Mouse (Mus musculus): ENCODE results near the gene Tpd52l2. TPM values are rescaled to one million over a fixed set of nuclear protein-coding genes. Genes with fewer than 3 reads are reported as not detected.
A peak's percentile ranks its signal among the peaks of the same experiment; 100 is the strongest.

The Tpd52l2 gene
- polyA plus RNA-seq, 1 experiment from 2014 or later, result 144 TPM

DNA sequence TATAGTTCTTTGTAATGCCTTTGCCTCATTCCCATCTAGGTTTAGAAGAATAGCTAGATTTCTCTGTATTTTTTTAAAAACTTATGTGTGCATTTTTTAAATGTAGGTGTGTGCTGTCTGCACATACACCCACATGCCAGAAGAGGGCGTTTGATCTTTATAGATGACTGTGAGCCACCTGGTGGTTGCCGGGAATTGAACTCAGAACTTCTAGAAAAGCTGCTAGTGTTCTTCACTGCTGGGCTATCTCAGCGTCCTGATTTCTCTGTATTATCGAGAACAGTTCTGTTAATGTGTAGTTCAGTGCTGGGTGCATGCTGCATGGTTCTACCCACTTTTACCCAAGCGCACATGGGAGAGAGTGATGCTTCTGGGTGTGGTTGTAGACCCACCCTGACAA lies 25.9 kb downstream of the Tpd52l2 start:
- peaks cover 22% of the 10 kb centered on the region; the same call in 1 of the 2 replicates for H3K4me1 ChIP-seq (replicated peaks; ENCODE audit: insufficient read depth, low read length)
- peak; percentile 75 for TF ChIP-seq CTCF (IDR thresholded peaks at IDR 0.05; ENCODE audit: low read depth)
- no peaks in the 10 kb centered on the region for H3K27me3 ChIP-seq (ENCODE audit: insufficient read depth, low read length)
- H3K4me2 ChIP-seq (ENCODE audit: low read length), result peak overlapping the region; percentile 7; the same call in 1 of the 2 replicates
- H3K9me3 ChIP-seq (replicated peaks; ENCODE audit: low read length), result no peaks in the 10 kb centered on the region
- H3K36me3 ChIP-seq (ENCODE audit: insufficient read depth, low read length), result no peaks in the 10 kb centered on the region
- H3K4me3 ChIP-seq (replicated peaks; ENCODE audit: low read depth, low read length), result no peak overlapping the region
- peak; percentile 38 for DNase-seq (ENCODE audit: low spot score)
- H3K27ac ChIP-seq, result no peak overlapping the region
- H3K9ac ChIP-seq (ENCODE audit: low read depth, low read length), result no peak overlapping the region
- 69% methylated on average over 5 of the region's 5 CpGs for WGBS
- ATAC-seq (replicated peaks; ENCODE audit: low FRiP score, low read depth), result no peak

DNA sequence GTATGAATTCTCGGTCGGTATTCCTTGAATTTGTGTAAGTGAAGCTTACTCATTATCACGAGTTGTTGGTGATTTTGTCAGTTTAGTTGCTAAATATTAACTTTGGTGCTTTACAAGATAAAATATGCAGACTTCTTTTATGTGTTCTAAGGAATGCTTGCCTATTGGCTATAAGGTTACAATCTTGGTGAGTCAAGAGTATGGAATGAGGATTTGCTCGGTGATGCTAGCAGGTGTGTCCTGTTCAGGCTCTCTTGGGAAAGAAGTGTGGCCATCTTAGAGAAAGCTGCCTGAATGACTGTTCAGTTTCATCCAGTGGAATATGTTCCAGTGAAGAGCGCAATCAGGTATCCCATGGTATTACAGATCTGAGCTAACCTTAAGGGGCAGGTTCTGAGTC lies 28.6 kb downstream of the Tpd52l2 start:
- ATAC-seq (replicated peaks; ENCODE audit: low FRiP score, low read depth) (peak; percentile 82), DNase-seq (ENCODE audit: low spot score) (peak; percentile 31)
- 66% methylated on average over 5 of the region's 5 CpGs for WGBS
- H3K27me3 ChIP-seq (ENCODE audit: insufficient read depth, low read length), result no peaks in the 10 kb centered on the region
- H3K4me1 ChIP-seq (replicated peaks; ENCODE audit: insufficient read depth, low read length), result peaks cover 15% of the 10 kb centered on the region; the same call in 1 of the 2 replicates
- no peak overlapping the region for H3K9ac ChIP-seq (ENCODE audit: low read depth, low read length)
- peak overlapping the region; percentile 80 for H3K27ac ChIP-seq
- H3K36me3 ChIP-seq (ENCODE audit: insufficient read depth, low read length), result 0 out of 2 replicates have a peak, but pooled peaks cover 4% of the 10 kb centered on the region
- TF ChIP-seq CTCF (IDR thresholded peaks at IDR 0.05; ENCODE audit: low read depth), result no peak
- no peak overlapping the region for H3K4me3 ChIP-seq (replicated peaks; ENCODE audit: low read depth, low read length)
- H3K4me2 ChIP-seq (ENCODE audit: low read length), result no peak overlapping the region
- H3K9me3 ChIP-seq (replicated peaks; ENCODE audit: low read length), result no peaks in the 10 kb centered on the region

DNA sequence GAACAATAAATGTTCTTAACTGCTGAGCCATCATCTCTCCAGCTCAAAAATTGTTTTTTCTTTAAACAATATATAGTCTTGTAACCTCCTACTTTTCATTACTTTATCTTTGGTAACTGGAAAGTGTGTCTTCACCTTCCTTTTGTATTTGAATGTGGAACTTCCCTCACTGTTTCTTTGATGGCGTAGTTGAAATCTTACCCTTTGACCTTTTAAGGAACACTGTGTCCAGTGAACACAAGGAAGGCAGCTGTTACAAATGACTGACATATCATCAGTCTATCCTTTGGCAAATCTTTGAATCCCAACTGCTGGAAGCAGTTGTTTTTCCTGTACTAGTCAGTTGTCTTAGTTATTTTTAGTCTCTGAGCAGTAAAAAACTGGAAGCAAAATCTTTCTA lies 32.1 kb downstream of the Tpd52l2 start:
- Histone ChIP-seq H3K27ac (no peak overlapping the region), H3K4me3 (replicated peaks; ENCODE audit: low read depth, low read length) (no peak overlapping the region), H3K36me3 (ENCODE audit: insufficient read depth, low read length) (0 out of 2 replicates have a peak, but pooled peaks cover 4% of the 10 kb centered on the region), H3K9ac (ENCODE audit: low read depth, low read length) (no peak overlapping the region), H3K9me3 (replicated peaks; ENCODE audit: low read length) (no peaks in the 10 kb centered on the region), H3K27me3 (ENCODE audit: insufficient read depth, low read length) (no peaks in the 10 kb centered on the region), H3K4me2 (ENCODE audit: low read length) (no peak overlapping the region), H3K4me1 (replicated peaks; ENCODE audit: insufficient read depth, low read length) (no peaks in the 10 kb centered on the region)
- no peak for TF ChIP-seq CTCF (IDR thresholded peaks at IDR 0.05; ENCODE audit: low read depth)
- DNase-seq (ENCODE audit: low spot score) (no peak), ATAC-seq (replicated peaks; ENCODE audit: low FRiP score, low read depth) (no peak)
- 81% methylated on average over 1 of the region's 1 CpGs for WGBS

DNA sequence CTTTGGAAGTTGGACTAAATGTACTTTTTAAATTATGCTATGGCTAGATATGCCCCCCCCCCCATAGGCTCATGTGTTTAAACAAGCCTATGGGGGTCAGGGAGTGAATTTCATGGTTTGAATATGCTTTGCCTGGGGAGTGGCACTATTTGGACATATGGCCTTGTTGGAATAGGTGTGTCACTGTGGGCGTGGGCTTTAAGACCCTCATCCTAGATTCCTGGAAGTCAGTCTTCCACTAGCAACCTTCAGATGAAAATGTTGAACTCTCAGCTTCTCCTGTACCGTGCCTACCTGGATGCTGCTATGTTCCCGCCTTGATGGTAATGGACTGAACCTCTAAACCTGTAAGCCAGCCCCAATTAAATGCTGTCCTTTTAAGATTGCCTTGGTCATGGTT lies 35.6 kb downstream of the Tpd52l2 start:
- H3K27ac ChIP-seq, result no peak overlapping the region
- no peak for DNase-seq (ENCODE audit: low spot score)
- H3K4me2 ChIP-seq (ENCODE audit: low read length), result no peak overlapping the region
- no peak overlapping the region for H3K9ac ChIP-seq (ENCODE audit: low read depth, low read length)
- no peak for TF ChIP-seq CTCF (IDR thresholded peaks at IDR 0.05; ENCODE audit: low read depth)
- H3K4me1 ChIP-seq (replicated peaks; ENCODE audit: insufficient read depth, low read length), result no peaks in the 10 kb centered on the region
- no peak for ATAC-seq (replicated peaks; ENCODE audit: low FRiP score, low read depth)
- 0 out of 2 replicates have a peak, but pooled peaks cover 4% of the 10 kb centered on the region for H3K36me3 ChIP-seq (ENCODE audit: insufficient read depth, low read length)
- H3K4me3 ChIP-seq (replicated peaks; ENCODE audit: low read depth, low read length), result no peak overlapping the region
- H3K27me3 ChIP-seq (ENCODE audit: insufficient read depth, low read length), result no peaks in the 10 kb centered on the region
- H3K9me3 ChIP-seq (replicated peaks; ENCODE audit: low read length), result no peaks in the 10 kb centered on the region
- WGBS, result 94% methylated on average over 3 of the region's 3 CpGs

DNA sequence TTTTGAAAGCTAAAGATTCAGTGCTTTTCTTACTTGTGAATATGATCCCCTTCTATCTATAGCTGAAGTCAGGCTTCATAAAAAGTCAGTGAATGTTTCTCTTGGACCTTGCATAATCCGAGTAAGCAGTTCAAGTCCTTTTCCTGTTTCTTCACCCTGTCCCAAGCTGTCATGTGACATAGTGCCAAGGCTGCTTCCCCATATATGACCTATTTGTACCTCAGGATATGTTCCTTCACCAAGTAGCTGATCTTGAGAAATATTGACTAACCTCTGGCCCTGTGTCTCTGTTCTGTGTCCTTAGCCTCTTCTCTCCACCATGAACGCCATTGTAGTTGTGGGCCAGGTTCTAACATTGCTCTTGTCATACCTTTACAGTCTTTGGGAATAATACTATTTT lies 39.5 kb downstream of the Tpd52l2 start:
- H3K9ac ChIP-seq (ENCODE audit: low read depth, low read length), result no peak overlapping the region
- no peaks in the 10 kb centered on the region for H3K27me3 ChIP-seq (ENCODE audit: insufficient read depth, low read length)
- H3K27ac ChIP-seq, result no peak overlapping the region
- no peak overlapping the region for H3K4me2 ChIP-seq (ENCODE audit: low read length)
- H3K9me3 ChIP-seq (replicated peaks; ENCODE audit: low read length), result no peaks in the 10 kb centered on the region
- no peak for DNase-seq (ENCODE audit: low spot score)
- ATAC-seq (replicated peaks; ENCODE audit: low FRiP score, low read depth), result no peak
- 74% methylated on average over 2 of the region's 2 CpGs for WGBS
- H3K36me3 ChIP-seq (ENCODE audit: insufficient read depth, low read length), result no peaks in the 10 kb centered on the region
- H3K4me1 ChIP-seq (replicated peaks; ENCODE audit: insufficient read depth, low read length), result no peaks in the 10 kb centered on the region
- H3K4me3 ChIP-seq (replicated peaks; ENCODE audit: low read depth, low read length), result no peak overlapping the region
- TF ChIP-seq CTCF (IDR thresholded peaks at IDR 0.05; ENCODE audit: low read depth), result no peak

DNA sequence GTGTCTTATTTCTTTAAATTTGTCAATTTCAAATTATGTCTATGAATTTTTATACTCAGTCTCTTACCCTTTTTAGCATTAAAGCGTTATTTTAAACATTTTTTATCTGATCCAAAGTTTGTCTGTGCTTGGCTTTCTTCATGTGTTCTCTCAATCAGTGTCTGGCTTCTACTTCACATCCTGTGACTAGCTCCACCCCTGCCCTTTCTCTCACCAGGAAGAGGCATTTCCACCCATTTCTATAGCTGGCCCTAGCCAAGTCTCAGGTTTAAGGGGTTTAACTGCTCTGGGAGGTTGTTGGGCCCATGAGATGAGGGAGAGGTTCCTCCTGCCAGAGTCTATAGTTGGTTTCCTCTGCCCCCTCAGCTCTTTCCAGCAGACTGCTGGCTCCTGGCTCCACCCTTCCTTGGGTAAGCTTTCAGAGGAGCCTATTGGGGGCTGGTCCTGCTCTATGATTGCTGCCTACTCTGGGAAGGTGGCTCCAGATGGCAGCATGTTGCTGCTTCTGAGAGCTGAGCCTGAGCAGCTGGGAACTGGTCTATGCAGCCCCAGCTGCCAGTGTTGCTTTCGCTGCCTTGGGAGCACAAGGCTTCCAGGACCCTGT lies 40.6 kb downstream of the Tpd52l2 start:
- Histone ChIP-seq H3K4me3 (replicated peaks; ENCODE audit: low read depth, low read length) (no peak overlapping the region), H3K9me3 (replicated peaks; ENCODE audit: low read length) (no peaks in the 10 kb centered on the region), H3K4me2 (ENCODE audit: low read length) (no peak overlapping the region), H3K27ac (peak overlapping the region; percentile 38; the same call in 1 of the 2 replicates), H3K36me3 (ENCODE audit: insufficient read depth, low read length) (no peaks in the 10 kb centered on the region), H3K27me3 (ENCODE audit: insufficient read depth, low read length) (no peaks in the 10 kb centered on the region), H3K4me1 (replicated peaks; ENCODE audit: insufficient read depth, low read length) (no peaks in the 10 kb centered on the region), H3K9ac (ENCODE audit: low read depth, low read length) (no peak overlapping the region)
- TF ChIP-seq CTCF (IDR thresholded peaks at IDR 0.05; ENCODE audit: low read depth), result 0 out of 2 replicates have a peak, but pooled peaks have one; percentile 9
- peak; percentile 67 for DNase-seq (ENCODE audit: low spot score)
- 80% methylated on average over 2 of the region's 2 CpGs for WGBS
- peak; percentile 59; the same call in 1 of the 2 replicates for ATAC-seq (replicated peaks; ENCODE audit: low FRiP score, low read depth)
